Mouse (Mus musculus) E14TG2a.4 (cell line): ENCODE measurements around the gene Nenf.

Source experiments
- CTCF ChIP-seq: conservative IDR thresholded peaks from 2 replicates; pipeline ENCODE4 v1.5.1; 2014; ENCODE audit warnings: low read length
- NANOG ChIP-seq: IDR thresholded peaks from 2 replicates; pipeline ENCODE4 v1.6.1; 2014; ENCODE audit warnings: borderline replicate concordance, low read length, mixed read lengths
- POU5F1 ChIP-seq: IDR thresholded peaks from 2 replicates; pipeline ENCODE4 v1.6.1; 2014; ENCODE audit warnings: low read length, borderline replicate concordance

GRCm38 (mm10) chr1:191348592-191348991 is 30.6 kb upstream of the Nenf start:
- TF ChIP-seq CTCF, result no peak
- TF ChIP-seq NANOG, result no peak
- no peak for TF ChIP-seq POU5F1
